Mouse (Mus musculus): ENCODE data around the gene Edc4. TPM values are rescaled to one million over a fixed set of nuclear protein-coding genes. Genes with fewer than 3 reads are reported as not detected.

The Edc4 gene
- polyA plus RNA-seq, 1 experiment from 2014 or later = 22.2 TPM

DNA sequence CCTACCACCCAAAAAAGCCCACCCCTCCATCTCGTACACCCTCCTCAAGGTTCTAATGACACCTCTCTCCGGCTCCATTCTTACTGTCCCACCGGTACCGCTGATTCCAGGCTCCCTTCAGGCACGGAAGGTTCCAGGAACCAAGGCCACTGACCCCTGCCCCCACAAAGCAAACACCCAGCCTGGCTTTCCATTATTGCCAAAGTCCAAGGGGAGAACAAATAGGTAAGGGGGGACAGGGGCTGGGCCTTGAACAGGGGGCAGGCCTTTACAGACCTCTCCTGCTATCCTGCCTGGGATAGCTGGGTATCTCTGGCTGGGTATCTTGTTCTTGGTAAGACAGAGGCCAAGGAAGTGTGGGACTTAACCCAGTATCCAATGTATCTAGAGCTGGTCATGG lies 61.9 kb downstream of the Edc4 start:
- peaks cover 52% of the 10 kb centered on the region for H3K36me3 ChIP-seq (ENCODE audit: control insufficient read depth, insufficient read depth, low read length)
- no peaks in the 10 kb centered on the region for H3K27me3 ChIP-seq (ENCODE audit: control insufficient read depth, insufficient read depth, low read length)
- ATAC-seq (replicated peaks; ENCODE audit: insufficient number of reproducible peaks, low FRiP score, low TSS enrichment) = no peak
- no peaks in the 10 kb centered on the region for H3K9me3 ChIP-seq (replicated peaks; ENCODE audit: control insufficient read depth, low read length)
- WGBS (ENCODE audit: insufficient replicate concordance) = 95% methylated on average over 5 of the region's 5 CpGs
- no peak overlapping the region for H3K27ac ChIP-seq (ENCODE audit: low read depth, low read length)
- no peaks in the 10 kb centered on the region for H3K4me1 ChIP-seq (ENCODE audit: control insufficient read depth, insufficient read depth, low read length)
- no peak overlapping the region for H3K4me3 ChIP-seq (ENCODE audit: low read depth, low read length)
- H3K9ac ChIP-seq (ENCODE audit: low read depth, low read length) = no peak overlapping the region
- no peak overlapping the region for H3K4me2 ChIP-seq

GRCm38 (mm10) chr8:105943321-105943739 lies 62.6 kb downstream of the Edc4 start, which contains the start of gene Lcat:
Lcat (minus strand) TSS chr8:105943382.
- 74% methylated on average over 8 of the region's 8 CpGs for WGBS (ENCODE audit: insufficient replicate concordance)
- Histone ChIP-seq H3K4me3 (ENCODE audit: low read depth, low read length) (no peak within 1 kb of the TSS), H3K9me3 (replicated peaks; ENCODE audit: control insufficient read depth, low read length) (no peaks in the 10 kb centered on the region), H3K9ac (ENCODE audit: low read depth, low read length) (no peak within 1 kb of the TSS), H3K27ac (ENCODE audit: low read depth, low read length) (no peak within 1 kb of the TSS), H3K27me3 (ENCODE audit: control insufficient read depth, insufficient read depth, low read length) (no peaks in the 10 kb centered on the region), H3K36me3 (ENCODE audit: control insufficient read depth, insufficient read depth, low read length) (peaks cover 56% of the 10 kb centered on the region), H3K4me1 (ENCODE audit: control insufficient read depth, insufficient read depth, low read length) (no peaks in the 10 kb centered on the region), H3K4me2 (no peak within 1 kb of the TSS)
- ATAC-seq (replicated peaks; ENCODE audit: insufficient number of reproducible peaks, low FRiP score, low TSS enrichment) = no peak

Other genes starting within 250 kb of the Edc4 start
- 53.9 and 66.3 TPM in 2 replicates for gene Ctcf, start 244.3 kb upstream of the Edc4 start, polyA plus RNA-seq (2014; fragmentation: Nextera tagmentation; extraction: Ambion mirVana)
- 0.50 and 0.84 TPM in 2 replicates for gene Agrp, start 243.5 kb upstream of the Edc4 start, polyA plus RNA-seq (2014; fragmentation: Nextera tagmentation; extraction: Ambion mirVana)
- 0.27 and 0.46 TPM in 2 replicates for gene Carmil2, start 194.6 kb upstream of the Edc4 start, polyA plus RNA-seq (2014; fragmentation: Nextera tagmentation; extraction: Ambion mirVana)
- 39.3 and 41.5 TPM in 2 replicates for gene Acd, start 179.8 kb upstream of the Edc4 start, polyA plus RNA-seq (2014; fragmentation: Nextera tagmentation; extraction: Ambion mirVana)
- 10.9 and 14.2 TPM in 2 replicates for gene Pard6a, start 179.7 kb upstream of the Edc4 start, polyA plus RNA-seq (2014; fragmentation: Nextera tagmentation; extraction: Ambion mirVana)
- gene 4933405L10Rik, start 173.2 kb upstream of the Edc4 start, polyA plus RNA-seq (2014; fragmentation: Nextera tagmentation; extraction: Ambion mirVana) = 0.13 TPM in 1 of 2 replicates, not detected in the other
- gene Enkd1, start 172.7 kb upstream of the Edc4 start, polyA plus RNA-seq (2014; fragmentation: Nextera tagmentation; extraction: Ambion mirVana) = 13.3 and 16.9 TPM in 2 replicates
- gene Gfod2, start 122.2 kb upstream of the Edc4 start, polyA plus RNA-seq (2014; fragmentation: Nextera tagmentation; extraction: Ambion mirVana) = 8.0 and 10.9 TPM in 2 replicates
- gene Ranbp10, start 53.5 kb upstream of the Edc4 start, polyA plus RNA-seq (2014; fragmentation: Nextera tagmentation; extraction: Ambion mirVana) = 11.4 and 14.3 TPM in 2 replicates
- 0.07 and 0.13 TPM in 2 replicates for gene Tsnaxip1, start 53.1 kb upstream of the Edc4 start, polyA plus RNA-seq (2014; fragmentation: Nextera tagmentation; extraction: Ambion mirVana)
- gene Cenpt, start 27.6 kb upstream of the Edc4 start, polyA plus RNA-seq (2014; fragmentation: Nextera tagmentation; extraction: Ambion mirVana) = 45.7 and 47.9 TPM in 2 replicates
- gene Thap11, start 25.7 kb upstream of the Edc4 start, polyA plus RNA-seq (2014; fragmentation: Nextera tagmentation; extraction: Ambion mirVana) = 47.2 and 49.8 TPM in 2 replicates
- 231 and 265 TPM in 2 replicates for gene Nutf2, start 20.3 kb upstream of the Edc4 start, polyA plus RNA-seq (2014; fragmentation: Nextera tagmentation; extraction: Ambion mirVana)
- gene Nrn1l, start 12.7 kb downstream of the Edc4 start, polyA plus RNA-seq (2014; fragmentation: Nextera tagmentation; extraction: Ambion mirVana) = 0.39 TPM in 1 of 2 replicates, not detected in the other
- gene Pskh1, start 19.6 kb downstream of the Edc4 start, polyA plus RNA-seq (2014; fragmentation: Nextera tagmentation; extraction: Ambion mirVana) = 14.7 and 17.4 TPM in 2 replicates
- gene Ctrl, start 53.0 kb downstream of the Edc4 start, polyA plus RNA-seq (2014; fragmentation: Nextera tagmentation; extraction: Ambion mirVana) = 1.1 and 1.3 TPM in 2 replicates
- gene Psmb10, start 57.6 kb downstream of the Edc4 start, polyA plus RNA-seq (2014; fragmentation: Nextera tagmentation; extraction: Ambion mirVana) = 50.8 and 60.0 TPM in 2 replicates
- gene Lcat, start 62.5 kb downstream of the Edc4 start, polyA plus RNA-seq (2014; fragmentation: Nextera tagmentation; extraction: Ambion mirVana) = 0.70 and 2.6 TPM in 2 replicates
- gene Slc12a4, start 85.2 kb downstream of the Edc4 start, polyA plus RNA-seq (2014; fragmentation: Nextera tagmentation; extraction: Ambion mirVana) = 28.6 and 39.9 TPM in 2 replicates
- not detected in 2 replicates for gene Dpep3, start 98.5 kb downstream of the Edc4 start, polyA plus RNA-seq (2014; fragmentation: Nextera tagmentation; extraction: Ambion mirVana)
- gene Dus2, start 110.5 kb downstream of the Edc4 start, polyA plus RNA-seq (2014; fragmentation: Nextera tagmentation; extraction: Ambion mirVana) = 17.4 and 18.8 TPM in 2 replicates
- gene Dpep2nb, start 125.1 kb downstream of the Edc4 start, polyA plus RNA-seq (2014; fragmentation: Nextera tagmentation; extraction: Ambion mirVana) = 0.33 TPM in 1 of 2 replicates, not detected in the other
- 13.4 and 15.2 TPM in 2 replicates for gene Ddx28, start 131.0 kb downstream of the Edc4 start, polyA plus RNA-seq (2014; fragmentation: Nextera tagmentation; extraction: Ambion mirVana)
- gene Nfatc3, start 178.0 kb downstream of the Edc4 start, polyA plus RNA-seq (2014; fragmentation: Nextera tagmentation; extraction: Ambion mirVana) = 4.4 and 6.0 TPM in 2 replicates